Mouse (Mus musculus): ENCODE results near the gene Cacnb4.

DNA sequence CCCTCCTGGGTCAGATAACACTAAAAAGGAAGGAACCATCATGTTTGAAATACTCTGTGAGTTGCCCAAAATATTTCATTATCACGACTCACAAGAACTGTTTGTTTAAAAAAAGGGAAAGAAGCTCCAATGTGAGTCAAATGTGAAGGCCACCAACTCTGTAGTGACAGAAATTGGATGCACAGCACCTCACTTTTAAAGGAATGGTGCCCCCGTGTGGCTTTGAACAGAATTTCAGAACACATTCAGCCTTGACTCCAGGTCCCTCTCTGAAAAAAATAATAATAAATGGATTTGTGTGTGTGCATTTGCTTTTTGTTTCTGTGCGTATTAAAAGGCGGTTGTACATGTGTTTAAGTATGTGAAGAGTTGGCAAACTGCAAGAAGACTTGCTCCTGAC, 71.3 kb downstream of the Cacnb4 start:
- TF ChIP-seq GATA1 (IDR thresholded peaks at IDR 0.05; ENCODE audit: borderline replicate concordance, low read length) (no peak), FLI1 (IDR thresholded peaks at IDR 0.05; ENCODE audit: low read length) (no peak)

Data from megakaryocyte, embryonic 14.5 days (primary cell).